In genomic region chr7:34653731-34654440, GRCm38 (mm10) we compare ENCODE assay signal across 8 mouse cellular contexts. TPM values are rescaled to one million over a fixed set of nuclear protein-coding genes. Genes with fewer than 3 reads are reported as not detected.
DNase-seq lines count a peak whose midpoint lies in the region; ATAC-seq and TF ChIP-seq lines count a peak whose summit lies in the region.

No protein-coding gene starts in this region.

- peak overlapping the region; percentile 97 for H3K9ac ChIP-seq in forebrain, embryonic 11.5 days (ENCODE audit: low read length)
- peak overlapping the region; percentile 93 for H3K9ac ChIP-seq in hindbrain, embryonic 15.5 days
- H3K9ac ChIP-seq in liver, postnatal 0 days (replicated peaks): 0 out of 2 replicates have a peak overlapping the region, but pooled peaks have one; percentile 16

- H3K4me2 ChIP-seq in forebrain, embryonic 11.5 days (ENCODE audit: low read depth, low read length, severe bottlenecking): peak overlapping the region; percentile 55
- H3K4me2 ChIP-seq in hindbrain, embryonic 15.5 days: peak overlapping the region; percentile 85
- peak overlapping the region; percentile 88 for H3K4me2 ChIP-seq in liver, postnatal 0 days (ENCODE audit: low read depth, low read length)

- peak overlapping the region; percentile 76 for H3K4me3 ChIP-seq in forebrain, embryonic 11.5 days (ENCODE audit: low read depth, low read length)
- H3K4me3 ChIP-seq in hindbrain, embryonic 15.5 days: peak overlapping the region; percentile 80
- H3K4me3 ChIP-seq in liver, postnatal 0 days (ENCODE audit: low read depth, low read length): peak overlapping the region; percentile 52
- H3K4me3 ChIP-seq in small intestine, adult 2 months (ENCODE audit: low read depth, low read length): peak overlapping the region; percentile 70

- DNase-seq in left cerebral cortex, postnatal 36 days (ENCODE audit: low spot score in 2 of 2): peak; percentile 31 to 34
- DNase-seq in left cerebral cortex, adult 8-10 months (ENCODE audit: low spot score in 2 of 2): no peak
- peak; percentile 47 for DNase-seq in adrenal gland, postnatal 14 days
- peak; percentile 86 for DNase-seq in forebrain, embryonic 11.5 days (ENCODE audit: low spot score)
- DNase-seq in liver, postnatal 0 days: no peak
- no peak for DNase-seq in layer of hippocampus, postnatal 14 days (ENCODE audit: low spot score in 2 of 2)

- H3K27ac ChIP-seq in forebrain, embryonic 11.5 days (ENCODE audit: low read depth, low read length): peak overlapping the region; percentile 99
- H3K27ac ChIP-seq in hindbrain, embryonic 15.5 days (replicated peaks): peak overlapping the region; percentile 99
- no peak overlapping the region for H3K27ac ChIP-seq in liver, postnatal 0 days (ENCODE audit: low read depth)
- H3K27ac ChIP-seq in small intestine, adult 2 months (ENCODE audit: insufficient read depth, low read depth, low read length): no peak overlapping the region; the same call in 1 of the 2 replicates

- intact Hi-C loops in left cerebral cortex, postnatal 36 days (cut with DNase I): loop anchor here (2.0 to 5.0 kb wide), 2 partner anchors 23 to 157 kb away; no protein-coding TSS in a partner anchor

- no peaks in the 10 kb centered on the region for H3K9me3 ChIP-seq in forebrain, embryonic 11.5 days (ENCODE audit: control insufficient read depth, low read length)
- no peaks in the 10 kb centered on the region for H3K9me3 ChIP-seq in hindbrain, embryonic 15.5 days
- no peaks in the 10 kb centered on the region for H3K9me3 ChIP-seq in liver, postnatal 0 days (ENCODE audit: low read length)

- WGBS in forebrain, embryonic 11.5 days: under 1% methylated on average over 54 of the region's 64 CpGs
- 1% methylated on average over 36 of the region's 64 CpGs for WGBS in hindbrain, embryonic 15.5 days
- 2% methylated on average over 55 of the region's 64 CpGs for WGBS in liver, postnatal 0 days (ENCODE audit: insufficient replicate concordance)
- WGBS in small intestine, adult 2 months: 2% methylated on average over 58 of the region's 64 CpGs

- ATAC-seq in forebrain, embryonic 11.5 days (replicated peaks; ENCODE audit: low FRiP score): peak; percentile 45
- ATAC-seq in hindbrain, embryonic 15.5 days (ENCODE audit: low FRiP score, low read depth): peak; percentile 59
- no peak for ATAC-seq in liver, postnatal 0 days

- no peak for TF ChIP-seq EP300 in liver, postnatal 0 days (IDR thresholded peaks at IDR 0.05; ENCODE audit: low read depth)

- H3K4me1 ChIP-seq in forebrain, embryonic 11.5 days (replicated peaks; ENCODE audit: control insufficient read depth, insufficient read depth, low read length): peaks cover 16% of the 10 kb centered on the region
- peaks cover 41% of the 10 kb centered on the region for H3K4me1 ChIP-seq in hindbrain, embryonic 15.5 days (replicated peaks)
- peaks cover 6% of the 10 kb centered on the region for H3K4me1 ChIP-seq in liver, postnatal 0 days (ENCODE audit: insufficient read depth)
- no peaks in the 10 kb centered on the region for H3K4me1 ChIP-seq in small intestine, adult 2 months (ENCODE audit: control insufficient read depth, insufficient read depth, insufficient read length, low read length)

- no peak for TF ChIP-seq CTCF in liver, postnatal 0 days (IDR thresholded peaks at IDR 0.05; ENCODE audit: low read depth)
- no peak for TF ChIP-seq CTCF in small intestine, adult 2 months (IDR thresholded peaks at IDR 0.05; ENCODE audit: extremely low read depth, insufficient read length, insufficient replicate concordance, low read depth, low read length)

- no peak for TF ChIP-seq POLR2A in small intestine, adult 2 months (IDR thresholded peaks at IDR 0.05; ENCODE audit: low read depth, low read length)

- no peaks in the 10 kb centered on the region for H3K27me3 ChIP-seq in forebrain, embryonic 11.5 days (ENCODE audit: control insufficient read depth, insufficient read depth, low read length)
- no peaks in the 10 kb centered on the region for H3K27me3 ChIP-seq in hindbrain, embryonic 15.5 days
- peaks cover 40% of the 10 kb centered on the region for H3K27me3 ChIP-seq in liver, postnatal 0 days (ENCODE audit: insufficient read depth, low read length)
- H3K27me3 ChIP-seq in small intestine, adult 2 months (ENCODE audit: control insufficient read depth, insufficient read depth, low read length): peaks cover 12% of the 10 kb centered on the region

- peaks cover 11% of the 10 kb centered on the region for H3K36me3 ChIP-seq in forebrain, embryonic 11.5 days (ENCODE audit: control insufficient read depth, insufficient read depth, low read length)
- H3K36me3 ChIP-seq in hindbrain, embryonic 15.5 days: peaks cover 8% of the 10 kb centered on the region; the same call in 1 of the 2 replicates
- H3K36me3 ChIP-seq in liver, postnatal 0 days (replicated peaks; ENCODE audit: insufficient read depth, low read length): no peaks in the 10 kb centered on the region
- H3K36me3 ChIP-seq in small intestine, adult 2 months (ENCODE audit: control insufficient read depth, insufficient read depth, low read length): no peaks in the 10 kb centered on the region

RNA-seq across cellular contexts. Expression of gene Kctd15, which starts 2.6 kb away (rescaled TPM):
- total RNA-seq in left cerebral cortex, postnatal 36 days (2021): 10 to 100 TPM; 11.7 to 14.0 TPM
- 10 to 100 TPM; 10.5 to 12.8 (median 11.6) TPM for total RNA-seq in left cerebral cortex, adult 8-10 months (2022)
- 14.5 and 20.5 TPM in 2 replicates for total RNA-seq in adrenal gland, postnatal 14 days (2021)
- polyA plus RNA-seq in forebrain, embryonic 11.5 days (2014; fragmentation: Nextera tagmentation; extraction: Ambion mirVana): 22.4 and 24.3 TPM in 2 replicates
- polyA plus RNA-seq in hindbrain, embryonic 15.5 days (2015; fragmentation: Nextera tagmentation; extraction: Ambion mirVana): 24.1 and 26.0 TPM in 2 replicates
- polyA plus RNA-seq in liver, postnatal 0 days (2015; fragmentation: Nextera tagmentation; extraction: Ambion mirVana): 0.47 and 0.63 TPM in 2 replicates
- 5.9 and 6.2 TPM in 2 replicates for polyA plus RNA-seq in small intestine, adult 2 months (2012; rRNA removed)
- 10 to 100 TPM; 15.9 to 16.4 TPM for total RNA-seq in layer of hippocampus, postnatal 14 days (2021)

Comparison
In these comparisons a context has a peak if more than half of its experiments do, and no peak if none do; other contexts are left out.
1. DNase-seq: peak in left cerebral cortex, postnatal 36 days (2 of 2), adrenal gland, postnatal 14 days (single experiment) and forebrain, embryonic 11.5 days (single experiment); none in left cerebral cortex, adult 8-10 months (0 of 2), liver, postnatal 0 days (single experiment) and layer of hippocampus, postnatal 14 days (0 of 2).
2. H3K27ac ChIP-seq: peak in forebrain, embryonic 11.5 days (single experiment) and hindbrain, embryonic 15.5 days (single experiment); none in liver, postnatal 0 days (single experiment) and small intestine, adult 2 months (single experiment).
3. H3K9ac ChIP-seq: peak in every context shown above with its lines; median percentile 97 in forebrain, embryonic 11.5 days; 93 in hindbrain, embryonic 15.5 days; 16 in liver, postnatal 0 days.
4. Peak in every context shown above with its lines, with median percentiles within 50 percentile points of each other: H3K4me2 ChIP-seq and H3K4me3 ChIP-seq.